Mouse (Mus musculus) cortical plate, adult 2 months (tissue): Measurements from ENCODE around the gene Fcrlb.

Source experiments
- CTCF ChIP-seq: fragments of 200-500 bp; IDR thresholded peaks from 2 replicates; pipeline ENCODE4 v1.5.1; 2011; ENCODE audit warnings: mild to moderate bottlenecking, control low read depth, low read length; ENCODE audit not compliant: insufficient read depth; ENCODE audit errors: extremely low read depth
- POLR2A ChIP-seq: fragments of 200-500 bp; IDR thresholded peaks from 2 replicates; pipeline ENCODE4 v1.6.1; 2011; ENCODE audit warnings: mild to moderate bottlenecking, low read length, control low read depth; ENCODE audit not compliant: insufficient read depth; ENCODE audit errors: extremely low read depth

- no peak for TF ChIP-seq POLR2A
- TF ChIP-seq CTCF: no peak
Observed at GRCm38 (mm10) chr1:170866992-170867690, 45.6 kb downstream of the Fcrlb start.
